Mouse (Mus musculus): ENCODE results near the gene Asap2. TPM values are rescaled to one million over a fixed set of nuclear protein-coding genes. Genes with fewer than 3 reads are reported as not detected.

The Asap2 gene
- total RNA-seq, 2 experiments from 2014 or later, result 38.4 to 41.1 TPM

DNA sequence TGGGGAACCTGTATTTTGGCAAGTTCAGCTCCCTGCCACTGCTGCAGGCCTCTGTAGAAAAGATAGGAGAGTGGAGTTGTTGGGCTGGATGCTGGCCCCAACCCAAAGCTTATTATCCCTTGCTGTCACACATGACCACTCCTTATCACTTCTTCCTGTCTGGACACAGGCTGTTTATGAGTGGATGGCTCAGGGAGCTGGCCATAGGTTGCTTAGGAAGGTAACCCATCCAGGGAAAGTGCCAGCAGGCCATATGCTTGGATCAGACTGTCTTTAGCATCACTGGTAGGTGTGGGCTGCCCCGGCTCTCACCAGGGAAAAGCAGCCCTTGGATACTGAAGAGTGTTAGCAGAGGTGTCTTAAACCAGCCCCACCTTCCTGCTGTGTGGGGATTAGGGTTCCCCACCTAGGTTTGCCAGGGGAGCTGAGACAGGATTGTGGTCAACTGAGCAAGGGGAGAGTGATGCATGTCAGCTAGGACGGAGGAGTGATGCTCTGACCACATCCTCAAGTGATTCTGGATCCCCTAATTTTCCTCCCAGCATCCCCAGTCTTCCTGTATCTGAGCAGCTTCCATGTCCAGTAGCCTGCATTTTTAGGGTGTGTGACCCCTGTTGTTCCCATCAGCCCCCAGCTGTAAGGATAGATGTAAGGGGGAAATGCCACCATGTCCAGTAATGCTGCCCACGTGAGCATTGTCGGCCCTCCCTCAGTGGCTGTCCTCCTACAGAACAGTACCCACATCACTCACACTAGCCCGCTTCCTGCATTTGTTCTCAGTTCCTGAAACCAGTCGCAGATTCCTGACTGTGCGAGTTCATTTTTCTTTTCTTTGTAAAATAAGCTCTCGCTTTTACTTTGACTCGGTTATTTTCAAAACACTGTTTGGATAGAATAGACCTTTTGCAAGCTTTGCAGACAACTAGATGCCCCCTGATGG is 138.9 kb downstream of the Asap2 start:
- intact Hi-C loops (cut with DNase I), result no loop called here
- no peak for DNase-seq (ENCODE audit: low spot score in 2 of 2)

DNA sequence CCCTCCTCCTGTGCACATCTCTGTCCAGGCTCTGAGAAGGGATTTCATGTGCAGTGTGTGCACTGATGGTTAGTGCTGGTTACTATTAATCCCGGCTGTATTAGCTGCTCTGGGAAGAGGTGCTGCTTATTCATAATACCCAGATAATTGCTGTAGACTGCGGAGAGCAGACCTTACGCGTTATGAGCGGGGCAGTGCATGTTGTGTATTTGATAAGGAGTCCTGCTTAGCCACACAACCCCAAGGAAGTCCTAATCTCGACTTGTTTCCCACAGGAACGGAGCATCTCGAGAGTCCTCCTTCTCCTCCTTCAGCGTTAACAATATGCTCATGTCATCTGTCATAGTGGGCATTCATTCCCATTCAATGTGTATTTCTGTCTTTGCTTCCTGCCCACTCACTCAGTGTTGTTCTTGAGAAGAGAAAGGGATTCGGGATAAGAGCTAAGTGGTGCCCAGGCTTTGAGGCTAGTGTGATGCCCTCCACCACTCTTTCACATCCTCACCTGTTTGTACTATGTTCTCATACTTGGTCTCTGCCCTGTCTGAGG is 140.1 kb downstream of the Asap2 start:
- intact Hi-C loops (cut with DNase I), result loop anchor here (5.0 kb wide), 1 partner anchor 137 kb away; no protein-coding TSS in a partner anchor
- DNase-seq (ENCODE audit: low spot score in 2 of 2), result no peak

DNA sequence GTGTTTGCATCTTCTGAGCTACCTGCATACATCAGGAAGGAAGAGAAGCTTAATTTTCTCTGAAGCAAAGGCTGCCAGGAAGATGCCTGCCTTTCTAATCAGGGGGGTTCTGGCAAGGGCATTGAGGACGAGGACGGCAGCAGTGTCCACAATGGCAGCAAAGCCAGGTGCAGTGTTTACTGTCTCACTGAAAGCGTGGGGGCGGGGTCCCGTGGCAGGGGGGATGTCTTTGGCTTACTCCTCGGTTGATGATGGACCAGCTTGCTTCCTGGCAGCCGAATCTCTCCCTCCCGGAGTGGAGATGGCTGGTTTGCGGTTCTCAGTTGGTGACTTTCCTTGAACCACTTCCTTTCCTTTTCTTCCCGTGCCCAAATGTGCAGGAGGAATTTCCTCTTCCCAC is 142.3 kb downstream of the Asap2 start:
- intact Hi-C loops (cut with DNase I), result loop anchor here (5.0 kb wide), 1 partner anchor 135 kb away; no protein-coding TSS in a partner anchor
- no peak for DNase-seq (ENCODE audit: low spot score in 2 of 2)

DNA sequence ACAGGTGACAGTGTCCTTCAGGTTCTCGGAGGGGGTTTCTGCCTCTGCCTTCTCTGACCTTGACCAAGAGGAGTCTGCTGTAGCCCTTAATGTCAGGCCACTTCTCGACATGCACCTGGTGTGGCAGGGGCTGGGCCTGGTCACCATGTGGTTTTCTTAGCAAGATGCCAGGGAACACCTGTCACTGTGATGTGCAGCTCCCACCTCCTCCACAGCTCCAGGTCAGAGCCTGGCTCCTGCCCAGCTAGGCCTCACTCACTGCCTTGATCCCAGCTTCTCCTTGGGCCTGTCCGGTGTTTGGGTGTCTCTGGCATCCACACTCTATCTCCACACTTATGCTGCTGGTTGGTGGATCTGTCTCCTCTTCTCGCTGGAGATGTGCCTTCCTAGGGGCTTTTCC is 142.8 kb downstream of the Asap2 start:
- DNase-seq (ENCODE audit: low spot score in 2 of 2), result no peak
- intact Hi-C loops (cut with DNase I), result loop anchor here (5.0 kb wide), 1 partner anchor 134 kb away; no protein-coding TSS in a partner anchor

DNA sequence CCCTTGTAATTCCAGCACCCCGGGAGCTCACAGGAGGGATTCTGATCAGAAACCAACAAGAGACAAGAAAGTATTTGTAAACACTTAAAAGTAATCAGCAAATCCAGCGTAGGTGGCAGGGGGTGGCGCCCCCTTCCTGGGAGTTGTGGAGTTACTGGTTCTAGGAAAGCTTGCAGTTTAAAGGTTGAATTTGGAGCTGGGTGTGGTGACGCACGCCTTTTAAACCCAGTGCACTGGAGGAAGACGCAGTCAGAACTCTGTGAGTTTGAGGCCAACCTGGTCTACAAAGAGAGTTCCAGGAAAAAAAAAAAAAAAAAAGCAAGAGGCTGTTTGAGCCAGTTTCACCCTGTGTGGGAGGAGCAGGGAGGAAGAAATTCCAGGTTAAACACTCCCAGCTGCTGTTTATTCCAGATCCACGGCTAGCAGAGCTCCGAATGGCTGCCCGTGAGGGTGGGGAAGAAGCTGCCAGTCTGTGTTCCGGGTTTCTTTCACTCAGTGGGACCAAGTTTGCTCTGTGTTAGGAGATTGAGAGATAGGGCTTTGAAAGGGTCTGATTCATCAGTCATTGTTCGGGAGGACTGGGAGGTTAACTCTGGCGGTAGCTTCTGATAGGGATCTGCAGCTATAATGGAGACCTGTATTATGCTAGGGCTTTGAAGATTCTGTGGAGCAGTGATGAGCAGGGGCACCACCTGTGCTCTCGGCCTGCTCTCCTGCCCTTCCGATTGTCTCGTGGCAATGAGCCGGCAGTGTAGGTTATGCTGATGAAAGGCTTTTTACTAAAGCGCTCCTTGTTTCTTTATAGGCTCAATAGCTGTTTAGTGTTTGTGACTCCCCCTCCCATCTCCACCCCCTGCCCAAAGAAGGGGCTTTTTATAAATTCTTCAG is 144.0 kb downstream of the Asap2 start:
- no peak for DNase-seq (ENCODE audit: low spot score in 2 of 2)
- intact Hi-C loops (cut with DNase I), result loop anchor here (5.0 kb wide), 1 partner anchor 133 kb away; no protein-coding TSS in a partner anchor

DNA sequence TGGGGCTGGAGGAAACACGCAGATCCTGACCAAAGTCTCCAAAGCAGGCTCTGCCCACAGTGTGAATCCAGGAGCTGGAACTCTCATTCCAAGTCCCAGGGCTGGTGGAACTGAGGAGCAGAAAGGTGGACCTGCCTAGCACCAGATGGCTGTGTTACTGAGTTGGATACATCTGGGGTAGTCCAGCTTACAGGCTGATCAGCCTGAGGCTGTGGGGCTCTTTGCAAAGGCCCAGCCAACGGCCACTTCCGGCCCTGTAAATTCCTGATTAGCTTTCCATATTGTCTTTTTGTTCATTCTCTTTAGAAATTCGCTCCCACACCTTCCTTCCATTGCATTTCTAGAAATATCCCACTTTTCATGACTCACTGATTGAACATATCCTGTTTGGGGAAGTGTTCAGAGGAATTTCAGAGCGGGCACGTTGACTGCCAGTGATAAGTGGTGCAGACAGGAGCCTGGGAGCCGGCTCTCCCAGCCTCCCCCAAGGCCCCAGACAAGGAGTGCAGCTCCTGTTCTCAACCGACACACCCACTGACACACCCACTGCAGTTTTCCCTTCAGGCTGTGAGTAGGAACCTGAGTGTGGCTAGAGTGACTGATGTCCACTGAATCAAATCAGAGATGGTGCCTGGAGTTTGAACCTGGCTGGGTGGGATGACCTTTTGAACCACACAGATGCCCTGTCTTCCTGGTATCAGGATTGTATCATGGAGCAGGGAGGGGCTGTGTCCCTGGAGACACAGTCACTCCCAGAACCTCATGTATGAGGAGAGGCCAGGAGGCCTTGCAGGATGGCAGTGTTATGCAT is 145.6 kb downstream of the Asap2 start:
- DNase-seq (ENCODE audit: low spot score in 2 of 2), result no peak
- intact Hi-C loops (cut with DNase I), result no loop called here

DNA sequence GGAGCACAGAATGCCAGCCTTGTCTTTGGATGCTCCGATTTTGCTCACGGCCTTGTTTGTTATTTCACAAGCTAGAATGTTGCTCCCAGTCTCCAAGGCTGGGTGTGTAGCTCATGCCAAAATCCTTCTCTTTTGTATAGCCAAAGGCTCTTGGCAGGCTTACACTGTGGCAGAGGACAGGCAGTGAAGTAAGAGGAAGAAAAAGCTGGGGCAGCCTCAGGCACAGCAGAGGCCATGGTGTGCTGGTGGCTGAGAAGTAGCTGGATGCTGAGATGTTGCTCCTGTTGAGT is 146.1 kb downstream of the Asap2 start:
- peak in 1 of 2 experiments; percentile 77 for DNase-seq (ENCODE audit: low spot score in 2 of 2)
- intact Hi-C loops (cut with DNase I), result no loop called here

DNA sequence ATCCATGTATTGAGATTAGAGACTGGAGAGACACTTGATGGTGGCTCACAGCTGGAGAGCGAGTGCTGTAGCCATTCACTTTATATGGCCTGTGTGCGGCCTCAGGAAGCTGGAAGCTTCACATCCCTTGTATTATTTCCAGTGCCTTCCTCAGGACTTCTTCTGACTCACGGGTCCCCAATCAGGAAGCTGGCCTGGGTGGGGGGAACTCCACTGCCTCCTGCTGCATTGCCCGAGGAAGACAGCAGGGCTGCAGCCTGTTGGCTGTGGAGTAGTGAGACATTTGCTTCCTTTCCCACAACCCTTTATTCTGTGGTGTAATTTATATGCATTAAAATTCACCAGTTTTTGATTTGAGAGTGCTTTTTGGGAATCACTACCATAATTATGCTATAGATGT is 149.3 kb downstream of the Asap2 start:
- intact Hi-C loops (cut with DNase I), result no loop called here
- DNase-seq (ENCODE audit: low spot score in 2 of 2), result no peak

DNA sequence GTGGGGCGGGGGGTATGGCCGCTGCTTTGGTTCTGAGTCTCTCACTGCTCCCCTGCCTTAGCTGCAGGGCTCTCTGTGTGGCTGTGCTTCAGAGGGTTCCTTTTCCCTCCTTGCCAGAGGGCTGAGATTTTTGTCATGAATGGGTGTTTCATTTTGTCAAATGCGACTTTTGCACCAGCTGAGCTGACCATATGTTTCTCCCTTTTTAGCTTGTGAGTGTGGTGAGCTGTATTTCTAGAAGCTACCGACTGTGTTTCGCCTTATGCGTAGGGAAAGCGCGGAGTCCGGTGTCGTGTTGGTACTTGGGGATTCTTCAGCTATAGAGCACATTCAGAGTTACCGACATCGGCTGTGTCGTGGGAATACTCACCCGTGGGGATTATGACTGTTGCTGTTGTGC is 149.9 kb downstream of the Asap2 start:
- peak; percentile 76 to 78 for DNase-seq (ENCODE audit: low spot score in 2 of 2)

DNA sequence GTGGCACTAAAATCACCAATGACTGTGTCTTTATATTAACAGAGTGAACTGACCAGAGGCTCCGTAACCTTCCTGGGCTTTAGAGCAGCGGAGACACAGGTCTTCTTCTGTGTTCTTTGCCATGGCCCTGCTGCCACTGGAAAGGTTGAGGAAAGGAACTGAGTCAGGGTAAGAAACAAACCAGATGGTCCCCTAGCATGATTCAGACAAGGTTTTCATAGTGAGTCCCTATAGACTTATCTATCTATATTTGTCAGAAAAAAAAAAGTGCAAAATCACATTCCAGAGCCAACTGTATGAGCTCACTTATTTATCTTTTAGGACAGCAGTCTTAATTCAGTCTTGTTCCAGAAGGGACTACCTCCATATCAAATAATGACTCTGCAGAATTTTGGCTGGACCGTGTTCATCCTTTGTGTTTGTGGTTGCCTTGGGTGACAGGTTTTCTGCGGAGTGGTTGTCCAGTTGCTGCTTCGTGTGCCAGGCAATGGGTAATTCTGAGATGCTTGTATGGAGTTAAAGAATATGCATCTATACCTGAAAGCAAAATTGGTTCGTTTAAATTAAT is 150.6 kb downstream of the Asap2 start:
- intact Hi-C loops (cut with DNase I), result loop anchor here (2.0 kb wide), 1 partner anchor 62 kb away; no protein-coding TSS in a partner anchor
- no peak for DNase-seq (ENCODE audit: low spot score in 2 of 2)

More for the DNA sequence above, 149.9 kb downstream of the Asap2 start:
- intact Hi-C loops (cut with DNase I), result loop anchor here (2.0 kb wide), 1 partner anchor 63 kb away; no protein-coding TSS in a partner anchor

DNA sequence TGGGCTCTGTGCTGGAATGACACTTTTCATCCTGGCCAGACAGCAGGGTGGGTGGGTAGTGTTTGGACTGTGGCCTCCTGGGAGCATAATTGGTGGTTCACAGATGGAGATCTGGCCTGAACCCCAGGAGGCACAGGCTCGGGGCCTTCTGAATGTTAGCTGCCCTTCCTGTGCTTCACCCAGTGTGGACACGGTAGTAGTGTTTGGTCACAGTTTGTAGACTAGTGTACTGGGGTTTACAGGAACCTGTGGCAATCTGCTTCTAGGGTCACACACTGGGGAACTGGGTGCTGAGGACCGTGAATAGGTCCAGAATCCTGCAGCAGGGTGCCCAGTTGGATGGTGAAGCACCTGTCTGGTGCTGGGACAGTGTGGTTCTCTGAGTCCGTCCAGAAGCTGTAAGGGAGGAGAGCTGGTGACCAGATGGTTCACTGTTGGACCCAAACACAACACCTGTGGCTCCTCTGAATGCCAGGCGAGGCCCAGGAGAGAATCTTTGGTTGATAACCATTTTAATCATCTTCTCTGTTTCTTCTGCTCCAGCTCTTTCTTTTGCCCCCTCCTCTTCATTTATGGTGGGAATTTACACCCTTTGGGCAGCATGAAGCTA is 151.5 kb downstream of the Asap2 start:
- intact Hi-C loops (cut with DNase I), result loop anchor here (2.0 kb wide), 1 partner anchor 61 kb away; no protein-coding TSS in a partner anchor
- DNase-seq (ENCODE audit: low spot score in 2 of 2), result no peak

DNA sequence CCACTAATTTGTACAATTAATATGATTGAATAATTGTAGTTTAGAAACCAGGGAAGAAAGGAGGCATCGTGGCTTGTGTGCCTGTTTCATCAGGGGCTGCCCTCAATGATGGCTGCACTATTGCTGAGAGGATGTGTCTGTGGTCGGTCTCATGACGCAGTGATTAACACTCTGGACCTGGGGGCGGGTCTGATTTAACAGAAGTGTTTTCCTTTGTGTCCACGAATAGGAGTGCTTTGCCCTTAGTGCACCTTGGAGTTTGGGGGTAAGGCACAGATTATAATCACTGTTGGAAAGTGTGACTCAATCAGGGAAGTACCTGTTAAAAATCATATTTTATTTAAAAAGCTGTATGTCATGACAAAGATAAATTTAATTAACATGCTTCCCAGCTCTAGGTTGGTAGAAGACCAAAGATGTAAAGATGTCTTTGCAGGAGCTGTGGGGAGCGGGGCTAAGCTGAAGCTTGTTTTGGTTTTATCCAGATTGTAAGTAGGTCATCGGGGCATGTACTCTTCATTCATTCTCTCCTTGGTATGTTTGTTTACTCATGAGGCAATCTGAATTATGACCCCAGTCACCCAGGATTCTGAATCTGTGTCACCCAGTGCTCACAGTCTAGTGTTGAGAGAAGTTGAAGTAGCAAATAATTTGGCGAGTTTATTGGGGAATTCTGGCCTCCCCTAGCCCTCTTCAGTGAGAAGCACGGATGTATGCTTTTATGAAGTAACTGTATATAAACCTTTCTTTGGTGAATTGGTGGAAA is 152.4 kb downstream of the Asap2 start:
- DNase-seq (ENCODE audit: low spot score in 2 of 2), result no peak
- intact Hi-C loops (cut with DNase I), result no loop called here

DNA sequence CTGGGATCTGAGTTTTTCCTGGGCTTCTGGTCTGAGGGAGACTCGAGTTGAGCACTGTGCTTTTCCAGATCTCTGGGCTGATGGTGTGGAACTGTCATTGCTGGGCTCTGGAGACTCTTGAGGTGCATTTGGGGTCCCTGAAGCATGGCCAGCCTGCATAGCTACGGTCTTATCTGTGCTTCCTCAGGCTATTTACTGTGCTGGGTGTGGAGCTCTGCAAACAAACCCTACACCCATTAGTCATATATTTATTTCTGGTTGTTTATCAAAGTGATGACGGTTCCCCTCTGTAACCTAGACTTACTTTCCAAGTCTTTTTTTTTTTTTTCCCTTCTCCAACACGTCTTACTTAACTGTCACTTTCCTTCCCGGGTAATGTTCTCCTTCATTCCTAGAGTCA is 154.3 kb downstream of the Asap2 start:
- intact Hi-C loops (cut with DNase I), result no loop called here
- no peak for DNase-seq (ENCODE audit: low spot score in 2 of 2)

DNA sequence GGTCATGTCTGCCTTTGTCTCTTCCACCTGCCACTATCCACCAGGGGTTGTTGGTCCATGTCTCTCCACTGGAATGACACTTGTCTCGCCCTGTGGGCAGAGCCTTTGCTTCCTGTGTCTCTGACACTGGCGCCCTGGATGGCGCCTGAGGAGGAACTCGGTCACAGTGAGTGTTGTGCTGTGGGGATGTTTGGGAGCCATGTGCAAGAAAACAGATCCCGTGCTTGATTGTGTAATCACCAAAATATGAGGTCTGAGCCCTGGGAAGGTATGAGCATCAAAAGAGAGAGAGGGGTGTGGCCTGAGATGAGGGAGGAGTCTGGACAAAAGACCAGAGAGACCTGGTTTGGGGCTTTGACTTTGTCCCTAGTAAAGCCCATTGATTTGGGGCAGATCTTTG is 154.8 kb downstream of the Asap2 start:
- intact Hi-C loops (cut with DNase I), result no loop called here
- no peak for DNase-seq (ENCODE audit: low spot score in 2 of 2)

DNA sequence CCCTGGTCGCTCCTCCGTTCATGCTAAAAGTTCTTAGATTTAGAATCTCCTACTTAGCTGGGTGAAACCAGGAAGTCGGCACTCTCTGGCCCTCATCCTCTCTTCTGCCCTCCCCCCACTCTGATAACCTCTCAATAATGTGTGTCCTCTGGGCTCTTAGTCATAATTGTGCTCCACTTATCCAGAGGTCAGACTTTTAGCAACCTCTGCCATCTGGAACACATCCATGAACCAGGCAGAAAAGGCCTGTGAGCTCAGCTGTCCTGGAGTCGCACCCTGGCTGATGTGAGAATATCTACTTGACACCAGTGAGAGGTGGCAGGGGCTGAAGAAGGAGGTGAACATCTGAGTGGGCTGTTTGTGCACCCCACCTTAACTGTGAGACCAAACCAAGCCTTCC is 156.6 kb downstream of the Asap2 start:
- DNase-seq (ENCODE audit: low spot score in 2 of 2), result no peak
- intact Hi-C loops (cut with DNase I), result no loop called here

DNA sequence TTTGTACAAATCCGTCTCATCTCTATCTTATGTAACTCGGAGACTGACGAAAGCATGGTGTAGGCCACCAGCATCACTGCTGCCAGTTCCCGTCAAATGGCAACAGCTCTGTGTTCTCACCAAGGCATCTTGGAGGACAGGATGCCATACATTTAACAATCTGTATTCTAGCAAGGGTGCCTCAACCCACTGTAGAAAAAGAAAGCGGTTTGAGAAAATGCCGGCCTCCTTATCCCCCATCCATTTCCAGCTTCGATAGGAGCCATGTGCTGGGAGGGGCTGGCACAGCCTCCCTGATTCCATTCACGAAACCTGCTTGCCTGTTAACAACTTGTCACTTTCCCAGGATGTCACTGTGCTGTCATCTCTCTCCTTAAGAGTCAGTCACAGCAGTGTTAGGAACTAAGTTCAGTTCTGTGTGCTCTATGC is 163.0 kb downstream of the Asap2 start:
- DNase-seq (ENCODE audit: low spot score in 2 of 2), result peak; percentile 60 to 64
- intact Hi-C loops (cut with DNase I), result loop anchor here (5.0 kb wide), 1 partner anchor 41 kb away; no protein-coding TSS in a partner anchor

DNA sequence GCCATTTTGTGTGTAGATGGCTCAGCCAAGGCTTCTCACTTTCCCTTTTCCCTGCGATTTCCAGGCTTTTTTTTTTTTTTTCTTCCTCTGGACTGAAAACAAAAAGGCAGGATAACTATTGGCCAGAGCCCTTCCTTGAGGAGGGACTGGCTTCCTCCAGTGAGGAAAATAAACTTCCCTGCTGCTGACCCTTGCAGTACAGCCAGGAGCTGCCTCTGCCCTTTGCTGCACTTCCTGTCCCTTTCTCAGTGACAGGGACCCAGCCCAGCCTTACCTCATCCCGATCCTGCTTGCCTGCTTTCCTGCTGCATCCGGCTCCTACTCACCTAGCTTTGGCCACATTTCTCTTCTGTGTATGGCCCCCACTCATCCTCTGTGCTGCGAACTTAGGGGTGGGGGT is 164.8 kb downstream of the Asap2 start:
- intact Hi-C loops (cut with DNase I), result no loop called here
- no peak for DNase-seq (ENCODE audit: low spot score in 2 of 2)
